Mouse (Mus musculus) G1E-ER4 (cell line): ENCODE measurements around the gene H2-M5. TPM values are rescaled to one million over a fixed set of nuclear protein-coding genes. Genes with fewer than 3 reads are reported as not detected.

Source experiments
- GATA1 ChIP-seq: IDR thresholded peaks from one replicate; pipeline ENCODE4 v1.8.0; 2012; ENCODE audit warnings: low read length, inconsistent platforms
- polyA plus RNA-seq: library from polyadenylated mRNA; stranded (reverse); fragments of >175 nt; gene quantifications from 2 replicates; pipeline ENCODE4 v1.2.3, GENCODE M21; 2012

Gene H2-M5
- polyA plus RNA-seq, 1 experiment: not detected

DNA sequence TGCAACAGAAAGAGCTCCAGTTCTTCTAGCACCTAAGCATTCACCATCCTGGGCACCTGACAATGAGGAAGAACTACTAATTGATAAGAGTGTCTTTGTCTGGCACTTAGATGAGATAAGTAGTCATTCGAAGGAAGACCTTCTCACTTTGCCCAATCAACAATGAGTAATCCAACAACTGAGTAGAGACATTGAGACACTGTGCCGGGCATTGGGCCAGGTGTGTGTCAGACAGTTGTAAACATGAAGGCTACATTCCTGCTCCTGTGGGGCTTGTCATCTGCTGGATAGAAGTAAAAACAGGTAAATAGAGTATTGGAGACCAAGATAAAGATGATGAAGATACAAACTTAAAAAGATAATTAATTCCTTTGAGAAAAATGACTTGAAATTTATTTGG lies 51.3 kb downstream of the H2-M5 start:
- TF ChIP-seq GATA1: no peak

Other genes with a start within 250 kb of the H2-M5 start
- not detected in 2 replicates for gene H2-M10.5, start 216.6 kb downstream of the H2-M5 start, polyA plus RNA-seq
- gene H2-M10.6, start 177.4 kb downstream of the H2-M5 start, polyA plus RNA-seq: not detected in 2 replicates
- gene Trim26, start 152.4 kb downstream of the H2-M5 start, polyA plus RNA-seq: 7.1 and 7.9 TPM in 2 replicates
- not detected in 2 replicates for gene Trim15, start 122.3 kb downstream of the H2-M5 start, polyA plus RNA-seq
- gene Trim10, start 120.0 kb downstream of the H2-M5 start, polyA plus RNA-seq: 4.3 and 11.7 TPM in 2 replicates
- gene Trim40, start 99.4 kb downstream of the H2-M5 start, polyA plus RNA-seq: not detected in 2 replicates
- not detected in 2 replicates for gene Trim31, start 91.4 kb downstream of the H2-M5 start, polyA plus RNA-seq
- gene Rnf39, start 46.6 kb downstream of the H2-M5 start, polyA plus RNA-seq: not detected in 2 replicates
- 252 and 445 TPM in 2 replicates for gene Ppp1r11, start 37.8 kb downstream of the H2-M5 start, polyA plus RNA-seq
- 3.8 and 5.8 TPM in 2 replicates for gene Znrd1, start 31.0 kb downstream of the H2-M5 start, polyA plus RNA-seq
- 0.26 and 0.56 TPM in 2 replicates for gene Znrd1as, start 30.9 kb downstream of the H2-M5 start, polyA plus RNA-seq
- not detected in 2 replicates for gene 2410137M14Rik, start 8.3 kb downstream of the H2-M5 start, polyA plus RNA-seq
- gene Zfp57, start 11.6 kb upstream of the H2-M5 start, polyA plus RNA-seq: not detected in 2 replicates
- gene Mog, start 33.9 kb upstream of the H2-M5 start, polyA plus RNA-seq: not detected in 2 replicates
- 20.1 and 23.9 TPM in 2 replicates for gene Gabbr1, start 56.4 kb upstream of the H2-M5 start, polyA plus RNA-seq
- gene Olfr90, start 99.0 kb upstream of the H2-M5 start, polyA plus RNA-seq: not detected in 2 replicates
- gene Olfr91, start 108.7 kb upstream of the H2-M5 start, polyA plus RNA-seq: not detected in 2 replicates
- gene Olfr92, start 130.6 kb upstream of the H2-M5 start, polyA plus RNA-seq: not detected in 2 replicates
- gene Olfr93, start 172.0 kb upstream of the H2-M5 start, polyA plus RNA-seq: not detected in 2 replicates
- gene Ubd, start 204.4 kb upstream of the H2-M5 start, polyA plus RNA-seq: not detected in 2 replicates
- not detected in 2 replicates for gene Olfr94, start 211.5 kb upstream of the H2-M5 start, polyA plus RNA-seq
- gene Olfr95, start 223.6 kb upstream of the H2-M5 start, polyA plus RNA-seq: not detected in 2 replicates
- not detected in 2 replicates for gene Olfr96, start 230.6 kb upstream of the H2-M5 start, polyA plus RNA-seq
- gene Olfr97, start 247.8 kb upstream of the H2-M5 start, polyA plus RNA-seq: not detected in 2 replicates